Mouse (Mus musculus) left cerebral cortex, adult 11 months (tissue): ENCODE data around the gene Sync.

ENCODE experiments used
- DNase-seq: peaks from one replicate; pipeline ENCODE4 v3.0.0; 2022; ENCODE audit warnings: low spot score

Sync gene

DNA sequence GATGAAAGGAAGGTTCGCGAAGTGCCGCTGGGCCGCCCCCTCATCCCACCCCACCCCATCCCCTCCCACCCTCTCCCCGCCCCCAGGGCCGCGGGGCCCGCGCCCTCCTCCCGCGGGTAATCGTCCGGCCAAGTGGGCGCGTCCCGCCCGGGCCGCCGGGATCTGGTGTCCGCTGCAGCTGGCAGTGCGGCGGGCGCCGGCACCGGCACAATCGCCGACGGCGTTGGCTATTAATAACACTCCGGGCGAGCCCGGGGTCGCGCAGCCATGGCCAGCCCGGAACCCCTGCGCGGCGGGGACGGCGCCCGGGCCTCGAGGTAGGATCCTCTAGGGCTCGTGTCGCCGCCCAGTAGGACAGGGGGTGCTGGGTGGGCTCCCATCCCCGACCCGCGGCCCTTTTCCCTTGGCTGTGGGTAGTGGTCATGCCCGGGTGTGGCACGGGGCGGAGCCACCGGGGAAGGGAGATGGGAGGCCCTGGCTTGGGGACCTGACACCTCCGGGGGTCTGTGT is at the start of gene Sync:
Gene Sync, plus strand, starts transcription at position 146 of the 510 bp plus-strand sequence.
- no peak for DNase-seq

DNA sequence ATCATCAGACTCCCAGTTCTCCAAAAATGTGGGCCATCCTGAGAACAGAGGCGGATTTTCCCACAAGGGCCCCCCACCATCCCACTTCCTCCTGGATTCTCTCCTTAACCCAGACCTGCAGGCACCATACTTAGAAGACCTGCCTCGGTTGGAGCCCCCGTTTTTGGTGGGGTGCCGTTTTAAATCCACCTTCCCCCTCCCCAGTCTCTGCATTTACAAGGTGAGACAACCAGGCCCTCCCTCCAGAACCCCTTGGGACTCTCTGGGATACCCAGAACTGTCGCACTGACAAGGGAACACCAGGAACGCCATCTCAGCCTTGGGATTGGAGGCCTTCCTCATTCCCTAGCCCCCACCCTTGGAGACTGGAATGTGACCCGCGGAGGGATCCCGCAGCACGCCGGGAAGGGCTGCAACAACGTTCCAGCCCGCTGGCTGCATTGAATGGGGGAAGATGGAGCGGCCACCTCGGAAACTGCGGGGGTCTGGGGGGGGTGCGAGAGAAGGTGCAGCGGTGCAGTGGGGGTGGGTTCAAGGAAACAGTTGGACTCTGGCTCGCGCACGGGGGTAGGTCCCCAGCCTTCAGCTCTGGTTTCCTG is 49.5 kb upstream of the Sync start:
- DNase-seq: no peak

DNA sequence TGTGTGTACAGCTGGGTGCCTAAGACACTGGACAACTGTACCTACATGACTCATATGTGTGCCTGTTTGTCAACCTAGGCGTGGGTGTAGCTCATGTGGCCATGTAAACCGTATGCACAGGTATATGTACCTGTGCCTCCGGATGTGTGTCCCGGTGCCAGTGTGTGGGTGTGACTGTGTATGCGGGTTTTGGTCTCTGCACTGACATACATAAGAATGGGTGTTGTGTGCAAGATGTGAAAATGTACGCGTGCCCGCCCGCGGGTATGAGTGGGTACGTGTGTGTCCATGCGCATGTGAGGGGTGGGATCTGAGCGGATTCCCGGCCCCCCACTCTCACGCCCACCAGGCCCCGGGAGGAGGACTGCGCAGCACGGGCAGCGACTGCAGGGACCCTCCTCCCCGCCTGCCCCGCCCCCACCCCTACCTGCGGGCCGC is 48.8 kb upstream of the Sync start:
- no peak for DNase-seq

DNA sequence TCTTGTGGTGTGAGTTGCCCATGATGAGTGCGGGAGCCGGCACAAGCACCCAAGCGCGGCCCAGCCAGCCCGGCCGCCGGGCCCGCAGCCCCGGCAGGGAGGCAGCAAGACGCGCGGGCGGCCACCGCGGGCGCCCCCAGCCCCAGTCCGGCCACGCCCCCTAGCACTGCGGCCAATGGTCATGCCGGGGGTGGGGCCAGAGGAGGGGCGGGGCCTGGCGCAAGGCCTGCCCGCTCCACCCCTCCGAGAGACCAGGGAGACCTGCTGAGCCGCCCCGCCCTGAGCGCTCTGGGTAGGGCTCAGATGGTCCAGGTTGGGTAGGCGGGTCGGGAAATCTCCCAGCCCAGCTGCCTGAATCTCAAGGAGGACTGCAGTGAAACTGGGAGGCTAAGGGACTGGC is 48.3 kb upstream of the Sync start:
- peak; percentile 52 for DNase-seq

- DNase-seq: no peak
Measured at GRCm38 (mm10) chr4:129241898-129242297, 45.5 kb upstream of the Sync start.

DNA sequence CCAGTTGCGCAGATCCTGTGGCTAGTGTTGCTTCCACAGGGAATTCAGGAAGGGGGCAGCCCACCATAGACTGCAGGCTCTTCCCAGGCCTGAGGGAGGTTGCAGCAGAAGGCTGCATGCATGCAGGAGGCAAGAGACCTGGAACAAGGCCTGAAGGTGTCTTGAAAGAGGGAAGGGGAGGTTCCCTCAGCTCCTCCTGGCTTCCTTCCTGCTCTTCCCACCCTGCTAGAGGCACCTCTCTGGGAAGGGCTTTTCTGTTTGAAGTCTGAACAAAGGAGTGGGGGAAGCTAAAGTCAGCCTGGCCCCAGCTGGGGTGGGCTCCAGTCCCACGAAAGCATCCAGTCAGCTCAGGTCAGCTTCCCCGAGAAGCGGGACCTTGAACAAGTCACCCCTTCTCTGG is 45.1 kb upstream of the Sync start:
- DNase-seq: no peak

- no peak for DNase-seq
Measured at GRCm38 (mm10) chr4:129242761-129243160, 44.7 kb upstream of the Sync start.

- DNase-seq: no peak
Measured at GRCm38 (mm10) chr4:129244802-129245201, 42.6 kb upstream of the Sync start.

GRCm38 (mm10) chr4:129246360-129247301 is 40.8 kb upstream of the Sync start:
- no peak for DNase-seq

- no peak for DNase-seq
Measured at GRCm38 (mm10) chr4:129247381-129248242, 39.8 kb upstream of the Sync start.

DNA sequence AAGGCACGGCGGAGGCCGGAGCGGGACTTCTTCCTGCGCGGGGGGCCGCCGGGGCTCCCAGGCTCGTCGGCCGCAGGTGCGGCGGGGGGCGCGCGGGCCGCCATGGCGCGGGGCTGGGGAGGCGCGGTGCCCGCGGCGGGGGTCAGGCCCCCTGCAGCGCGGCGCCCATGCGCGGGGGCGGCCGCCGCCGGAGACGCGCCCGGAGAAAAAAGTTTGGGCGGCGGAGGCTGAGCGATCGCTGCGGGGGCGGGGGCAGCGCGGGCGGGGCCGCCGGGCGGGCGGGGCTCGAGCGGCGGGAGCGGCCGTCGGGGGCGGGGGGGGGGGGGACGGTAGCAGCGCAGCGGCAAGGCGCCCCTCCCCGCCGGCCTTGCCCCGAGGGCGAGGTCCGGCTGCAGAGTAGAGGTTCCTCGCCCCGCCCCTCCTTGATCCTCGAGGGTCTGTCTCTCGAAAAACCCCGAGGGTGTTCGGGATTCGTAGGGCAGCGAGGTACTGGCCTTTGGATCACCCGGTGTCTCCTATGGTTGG is 39.1 kb upstream of the Sync start:
- DNase-seq: no peak

GRCm38 (mm10) chr4:129249288-129249687 is 38.1 kb upstream of the Sync start:
- no peak for DNase-seq

- no peak for DNase-seq
Measured at GRCm38 (mm10) chr4:129250759-129251481, 36.5 kb upstream of the Sync start.

DNA sequence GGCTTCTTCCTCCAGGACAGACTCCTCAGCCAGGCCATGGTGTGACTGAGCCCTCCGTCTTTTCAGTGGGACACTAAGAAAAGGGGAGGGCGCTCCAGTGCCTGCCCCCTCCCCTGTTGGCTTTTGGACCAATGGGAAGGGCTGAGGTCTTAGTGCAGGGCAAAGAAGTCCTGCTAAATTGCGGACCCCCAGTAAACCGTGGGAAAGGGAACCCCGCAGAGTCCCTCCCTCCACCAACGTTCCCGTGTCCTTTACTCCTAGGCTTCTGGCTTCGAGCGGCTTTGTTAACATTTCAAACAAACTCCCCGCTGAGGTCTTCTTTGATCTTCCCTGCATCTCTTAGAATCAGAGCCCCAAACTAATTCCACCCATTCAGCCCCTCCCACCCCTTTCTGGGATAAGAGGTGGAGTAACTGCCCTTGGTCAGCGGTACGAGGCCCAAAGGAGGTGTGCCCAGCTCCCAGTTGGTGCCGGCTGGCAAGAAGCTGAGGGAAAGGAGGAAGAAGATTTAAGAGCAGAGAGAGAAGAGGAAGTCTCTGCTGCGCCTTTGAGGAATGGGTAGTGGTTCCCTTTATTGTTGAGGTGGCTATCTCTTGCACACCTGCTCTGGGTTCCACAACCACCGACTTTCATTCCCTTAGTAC is 35.8 kb upstream of the Sync start:
- no peak for DNase-seq

GRCm38 (mm10) chr4:129252492-129252891 is 34.9 kb upstream of the Sync start:
- no peak for DNase-seq

GRCm38 (mm10) chr4:129254571-129254970 is 32.8 kb upstream of the Sync start:
- DNase-seq: no peak

DNA sequence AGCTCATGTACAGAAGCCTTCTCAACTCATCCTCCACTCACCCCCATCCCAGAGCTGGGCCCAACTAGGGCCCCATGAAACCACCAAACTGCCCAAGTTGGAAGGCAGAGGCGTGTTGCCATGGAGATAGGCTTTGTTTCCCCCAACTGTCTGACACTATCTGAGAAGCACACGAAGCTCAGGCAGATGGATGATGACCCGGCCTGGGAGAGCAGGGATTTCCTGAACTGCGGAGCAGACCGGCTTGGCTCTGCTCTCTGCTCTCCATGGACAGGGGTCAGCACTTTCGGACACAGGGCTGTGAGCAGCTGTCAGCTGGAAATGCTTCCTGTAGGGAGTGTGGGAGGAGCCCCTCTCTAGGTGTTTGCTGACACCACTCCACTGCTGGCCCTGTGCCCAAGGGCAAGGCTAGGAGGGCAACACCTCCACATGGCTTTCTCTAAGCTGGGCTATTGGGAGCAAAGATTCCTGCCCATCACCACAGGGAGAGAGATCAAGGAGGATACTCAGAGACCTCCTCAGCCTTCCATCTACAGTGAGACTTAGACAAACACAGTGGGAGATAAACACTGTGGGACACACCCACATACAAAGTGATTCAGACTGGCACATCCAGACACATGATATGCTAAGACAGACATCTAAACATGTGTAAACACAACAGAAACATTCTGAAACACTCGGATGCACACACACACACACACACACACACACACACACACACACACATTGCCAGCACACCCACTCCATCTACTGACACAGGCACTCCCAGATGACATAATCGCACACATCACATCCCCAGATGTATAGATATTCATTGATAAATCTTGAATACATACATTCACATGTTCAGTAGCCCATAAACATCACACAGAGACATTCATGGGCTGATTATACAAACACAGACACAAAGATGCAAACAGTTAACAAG is 30.7 kb upstream of the Sync start:
- no peak for DNase-seq

DNA sequence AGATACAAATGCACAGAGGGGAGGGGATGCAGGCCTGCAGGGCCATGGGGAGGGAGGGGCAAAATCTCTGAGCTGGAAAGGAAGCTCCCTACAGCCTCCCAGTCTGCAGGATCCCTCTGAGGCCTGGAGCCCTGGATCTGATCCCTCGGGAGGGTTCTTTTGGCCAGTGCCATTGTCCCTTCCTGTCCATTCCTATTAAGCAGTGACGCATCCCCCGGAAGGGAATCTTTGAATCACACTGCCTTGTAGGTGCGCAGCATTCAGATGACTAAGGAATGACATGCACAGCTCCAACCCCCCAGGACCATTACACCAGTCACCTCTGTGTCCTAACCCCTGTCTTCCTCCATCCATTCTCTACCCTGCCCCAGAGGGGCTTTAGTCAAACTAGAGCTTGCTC is 28.3 kb upstream of the Sync start:
- DNase-seq: no peak

DNA sequence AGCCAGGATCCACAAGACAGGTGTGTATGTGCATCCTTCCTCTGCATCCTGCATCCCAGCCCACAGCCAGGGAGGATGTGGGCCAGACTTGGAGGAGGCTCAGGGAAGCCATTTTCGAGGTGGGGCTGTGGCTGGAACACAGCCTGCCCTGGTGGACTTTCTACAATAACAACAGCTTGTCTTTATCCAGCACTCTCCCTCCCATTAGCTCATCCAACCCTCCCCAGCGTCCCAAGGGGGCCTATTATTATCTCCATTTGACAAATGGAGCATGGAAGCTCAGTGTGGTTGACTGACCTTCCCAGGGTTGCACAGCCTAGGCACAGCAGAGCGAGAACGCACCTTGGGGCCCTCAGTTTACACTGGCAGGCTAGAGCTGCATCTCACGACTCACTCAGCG is 26.7 kb upstream of the Sync start:
- DNase-seq: no peak

- DNase-seq: no peak
Measured at GRCm38 (mm10) chr4:129261196-129261595, 26.2 kb upstream of the Sync start, which contains the start of gene C77080. C77080 (minus strand) TSS chr4:129261404.
